Mouse (Mus musculus) intestine, embryonic 16.5 days (tissue): ENCODE measurements at regions not wholly inside any gene's neighbourhood (a gene's known extent, or its start where the extent isn't known, plus 50 kb on each side); places are given as distances from the start of the nearest gene placed in this dataset.

Experiments used
- ATAC-seq: fragments of 200-750 bp; cut with Nextera tagmentation; 2 replicates; pipeline ENCODE4 v1.8.0; 2017; ENCODE audit warnings: moderate TSS enrichment, moderate library complexity
- H3K27ac ChIP-seq: fragments of 300-500 bp; sonication (generic); 2 replicates; pipeline ENCODE4 v1.5.1; 2014; ENCODE audit warnings: mild to moderate bottlenecking, low read length
- H3K27me3 ChIP-seq: fragments of 300-500 bp; sonication (generic); replicated peaks from 2 replicates; pipeline ENCODE4 v1.6.1; 2014; ENCODE audit warnings: low read length, control low read depth, mixed read lengths; ENCODE audit not compliant: control insufficient read depth, insufficient read depth
- H3K36me3 ChIP-seq: fragments of 300-500 bp; sonication (generic); 2 replicates; pipeline ENCODE4 v1.6.1; 2014; ENCODE audit warnings: low read length, control low read depth; ENCODE audit not compliant: control insufficient read depth, insufficient read depth
- H3K4me1 ChIP-seq: fragments of 300-500 bp; sonication (generic); 2 replicates; pipeline ENCODE4 v1.6.1; 2014; ENCODE audit warnings: low read length, control low read depth, mixed read lengths; ENCODE audit not compliant: control insufficient read depth, insufficient read depth
- H3K4me2 ChIP-seq: fragments of 300-500 bp; sonication (generic); 2 replicates; pipeline ENCODE4 v1.6.1; 2014; ENCODE audit warnings: low read depth, low read length, control low read depth
- H3K4me3 ChIP-seq: fragments of 300-500 bp; sonication (generic); 2 replicates; pipeline ENCODE4 v1.5.1; 2014; ENCODE audit warnings: mild to moderate bottlenecking, low read length
- H3K9ac ChIP-seq: fragments of 300-500 bp; sonication (generic); 2 replicates; pipeline ENCODE4 v1.6.1; 2014; ENCODE audit warnings: low read depth, low read length
- H3K9me3 ChIP-seq: fragments of 300-500 bp; sonication (generic); 2 replicates; pipeline ENCODE4 v1.6.1; 2016; ENCODE audit warnings: low read length, control low read depth; ENCODE audit not compliant: control insufficient read depth
- WGBS: fragments of 180-500 bp; shearing (Covaris S2); extraction: QIAGEN DNeasy Blood & Tissue Kit; methylation state at CpG from one replicate; pipeline ENCODE4 v1.1.7; 2014; 5-methylcytosine and 5-hydroxymethylcytosine counted together

DNA sequence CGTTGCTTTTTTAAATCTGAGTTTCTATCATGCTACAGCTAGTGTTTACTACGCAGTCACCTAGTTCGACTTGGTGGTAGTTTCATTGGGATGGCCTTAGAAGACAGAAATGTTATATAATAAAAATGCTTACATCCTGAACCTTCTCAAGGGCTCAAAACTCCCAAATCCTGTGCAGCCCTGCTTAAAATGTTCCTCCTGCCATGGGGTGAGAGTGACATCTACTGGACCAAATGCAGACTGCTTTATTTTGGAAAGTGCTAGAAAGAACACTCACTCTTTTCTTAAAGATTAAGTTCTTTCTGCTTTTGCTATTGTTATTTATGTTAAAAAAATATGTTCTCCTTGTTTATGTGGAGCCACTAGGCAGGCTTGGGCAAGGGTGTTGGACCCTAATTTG is 66.9 kb upstream of the Egfl6 start:
- 65% methylated on average over 3 of the region's 3 CpGs for WGBS
- no peak overlapping the region for H3K9ac ChIP-seq
- no peak overlapping the region for H3K4me2 ChIP-seq
- no peak overlapping the region for H3K4me3 ChIP-seq
- H3K36me3 ChIP-seq, result no peaks in the 10 kb centered on the region
- ATAC-seq, result no peak
- H3K9me3 ChIP-seq, result no peaks in the 10 kb centered on the region
- no peaks in the 10 kb centered on the region for H3K4me1 ChIP-seq
- 0 out of 2 replicates have a peak, but pooled peaks cover 2% of the 10 kb centered on the region for H3K27me3 ChIP-seq
- no peak overlapping the region for H3K27ac ChIP-seq

DNA sequence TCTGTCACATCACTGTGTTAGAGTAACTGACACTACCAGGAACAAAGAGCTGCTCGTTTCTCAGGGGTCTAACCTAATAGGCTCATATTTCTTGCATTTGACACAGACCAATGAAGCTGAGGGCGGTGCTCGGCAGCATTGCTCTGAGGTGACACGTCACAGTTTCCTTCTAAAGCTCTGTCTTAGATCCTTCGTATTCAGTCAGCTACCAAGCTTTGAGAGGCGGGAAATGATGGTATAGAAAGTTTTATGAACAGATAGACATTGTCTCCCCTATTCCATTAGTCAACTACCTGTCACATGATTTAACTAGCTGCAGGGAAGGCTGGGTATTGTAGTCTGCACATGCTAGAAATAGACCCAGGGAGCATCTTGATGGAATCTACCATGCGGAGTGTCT is 60.2 kb upstream of the Egfl6 start:
- WGBS, result 43% methylated on average over 7 of the region's 7 CpGs
- Histone ChIP-seq H3K4me3 (no peak overlapping the region), H3K27ac (no peak overlapping the region), H3K27me3 (0 out of 2 replicates have a peak, but pooled peaks cover 3% of the 10 kb centered on the region), H3K4me2 (0 out of 2 replicates have a peak overlapping the region, but pooled peaks have one; percentile 19), H3K36me3 (no peaks in the 10 kb centered on the region), H3K9ac (no peak overlapping the region), H3K9me3 (no peaks in the 10 kb centered on the region), H3K4me1 (no peaks in the 10 kb centered on the region)
- no peak for ATAC-seq

DNA sequence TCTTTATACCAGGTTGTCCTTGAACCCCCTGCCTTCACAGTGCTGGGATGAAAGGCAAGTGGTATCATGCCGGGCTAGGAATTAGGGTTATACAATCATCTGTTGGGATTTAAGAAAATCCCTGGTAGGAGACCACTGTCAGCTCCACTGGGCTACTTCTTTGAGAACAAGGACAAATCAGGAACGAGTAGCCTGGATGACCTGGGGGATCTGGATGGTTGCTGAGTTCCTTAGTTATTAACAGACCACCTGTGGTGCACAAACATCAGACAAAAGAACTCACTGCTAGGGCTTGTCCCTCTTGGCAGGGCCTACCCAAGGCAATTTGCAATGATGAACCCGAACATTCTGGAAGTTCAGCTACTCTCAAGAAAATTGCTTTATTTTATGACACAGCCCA is 55.7 kb upstream of the Egfl6 start:
- Histone ChIP-seq H3K4me3 (no peak overlapping the region), H3K36me3 (no peaks in the 10 kb centered on the region), H3K27me3 (0 out of 2 replicates have a peak, but pooled peaks cover 3% of the 10 kb centered on the region), H3K4me1 (no peaks in the 10 kb centered on the region), H3K9me3 (no peaks in the 10 kb centered on the region), H3K9ac (no peak overlapping the region), H3K27ac (no peak overlapping the region), H3K4me2 (no peak overlapping the region)
- WGBS, result 74% methylated on average over 3 of the region's 3 CpGs
- no peak for ATAC-seq

DNA sequence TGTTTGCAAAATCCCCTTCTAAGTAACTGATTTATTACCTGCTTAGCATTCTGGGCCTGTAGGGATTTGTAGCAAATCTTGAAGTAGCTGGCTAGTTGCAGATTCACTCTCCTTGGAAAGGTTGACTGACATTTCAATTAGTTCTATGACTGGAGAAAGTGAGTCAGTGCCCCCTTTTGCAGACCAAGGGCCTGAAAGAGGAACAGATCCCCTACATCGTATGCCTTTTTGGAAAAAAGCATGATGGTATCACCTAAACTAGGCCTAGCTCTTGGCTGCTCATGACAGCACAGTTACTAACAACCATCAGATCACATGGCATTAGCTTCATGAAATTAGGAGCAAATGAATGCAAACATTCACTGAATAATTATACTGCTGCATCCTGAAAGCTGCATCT is 54.7 kb upstream of the Egfl6 start:
- ATAC-seq, result no peak
- Histone ChIP-seq H3K27ac (no peak overlapping the region), H3K9me3 (no peaks in the 10 kb centered on the region), H3K36me3 (no peaks in the 10 kb centered on the region), H3K4me3 (no peak overlapping the region), H3K27me3 (no peaks in the 10 kb centered on the region), H3K4me1 (no peaks in the 10 kb centered on the region), H3K9ac (no peak overlapping the region), H3K4me2 (no peak overlapping the region)
- WGBS, result 90% methylated on average over 1 of the region's 1 CpGs
